11 mouse cellular contexts compared by ENCODE assay signal in the genomic region with DNA sequence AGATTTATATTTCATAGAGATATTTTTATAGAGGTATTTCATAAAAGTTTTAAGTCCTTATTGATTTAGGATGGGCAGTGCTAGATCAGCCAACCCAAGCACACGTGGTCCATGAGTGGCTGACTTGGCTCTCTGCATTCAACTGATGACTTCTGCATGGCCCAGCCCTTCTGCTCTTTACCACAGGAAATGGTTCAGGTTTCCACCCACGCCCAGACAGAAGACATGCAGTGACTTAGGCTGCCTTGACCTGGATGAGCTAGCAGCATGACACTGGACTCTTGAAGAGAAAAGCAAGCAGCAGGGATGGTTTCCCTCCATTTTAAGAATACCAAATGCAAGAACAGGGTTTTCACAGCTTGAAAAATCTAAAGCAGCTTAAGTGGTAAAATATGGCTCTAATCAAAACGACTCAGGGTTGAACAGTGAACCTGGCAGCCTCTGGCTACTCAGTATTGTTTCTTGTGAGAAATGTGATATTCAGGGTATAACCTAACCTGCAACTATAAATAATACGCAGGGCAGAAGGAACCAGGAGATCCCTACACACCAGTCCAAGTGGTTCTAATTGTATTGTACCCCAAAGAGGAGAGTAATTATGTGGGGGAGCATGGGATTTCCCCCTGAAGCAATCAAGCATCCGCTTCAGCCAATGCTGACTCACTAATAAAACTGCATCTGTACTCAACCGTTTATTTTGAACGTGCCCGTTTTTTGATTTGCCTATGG.
DNase-seq lines count a peak whose midpoint lies in the region; ATAC-seq and TF ChIP-seq lines count a peak whose summit lies in the region.
"Had no signal": no experiment of that assay in that cellular context is flagged by ENCODE, and none has a peak within 500 bp of the region (broad histone marks: within the 10 kb centered on the region; RNA-seq: fewer than 3 reads in every experiment).

No protein-coding gene starts in this region.

- peak; percentile 52; the same call in 1 of the 2 replicates for ATAC-seq in common myeloid progenitor, adult 5-6 weeks (replicated peaks; ENCODE audit: low read depth, poor library complexity, severe bottlenecking)

- DNase-seq in layer of hippocampus, adult 2 months (ENCODE audit: low spot score in 2 of 2): no peak
- DNase-seq in layer of hippocampus, adult 18-20 months (ENCODE audit: low spot score in 2 of 2): no peak
- DNase-seq in induced T-regulatory cell, adult 2 months (ENCODE audit: low read depth): peak; percentile 65
- DNase-seq in naive thymus-derived CD4-positive, alpha-beta T cell, adult 2 months (ENCODE audit: low read depth): peak; percentile 32
- no peak for DNase-seq in gastrocnemius, adult 18-20 months (ENCODE audit: low spot score)
- DNase-seq in cerebellum, postnatal 10 days: no peak
- DNase-seq in lung, postnatal 4 days: no peak
- DNase-seq: heart, postnatal 14 days; lung, embryonic 14.5 days had no signal

- TF ChIP-seq CTCF in layer of hippocampus, adult 2 months (conservative IDR thresholded peaks at IDR 0.05): no peak

- no peak overlapping the region for H3K4me3 ChIP-seq in layer of hippocampus, adult 2 months
- H3K4me3 ChIP-seq: stomach, embryonic 15.5 days had no signal

- peak overlapping the region; percentile 88 for H3K27ac ChIP-seq in layer of hippocampus, adult 2 months
- H3K27ac ChIP-seq: stomach, embryonic 15.5 days had no signal

Comparison
In these comparisons a context has a peak if more than half of its experiments do, and no peak if none do; other contexts are left out.
1. DNase-seq: peak in induced T-regulatory cell, adult 2 months (single experiment) and naive thymus-derived CD4-positive, alpha-beta T cell, adult 2 months (single experiment); none in layer of hippocampus, adult 2 months (0 of 2), layer of hippocampus, adult 18-20 months (0 of 2), gastrocnemius, adult 18-20 months (single experiment), cerebellum, postnatal 10 days (0 of 2) and lung, postnatal 4 days (0 of 2).